Mouse (Mus musculus) lung, adult 2 months (tissue): Measurements from ENCODE around the gene Pgbd5.

ENCODE experiments used
- CTCF ChIP-seq: fragments of 200-500 bp; IDR thresholded peaks from 2 replicates; pipeline ENCODE4 v1.5.1; 2011; ENCODE audit warnings: mild to moderate bottlenecking, low read length, control low read depth; ENCODE audit not compliant: insufficient read depth
- POLR2A ChIP-seq: fragments of 200-500 bp; IDR thresholded peaks from 2 replicates; pipeline ENCODE4 v1.6.1; 2011; ENCODE audit warnings: low read depth, mild to moderate bottlenecking, control low read depth, low read length, borderline replicate concordance; ENCODE audit errors: extremely low read depth

DNA sequence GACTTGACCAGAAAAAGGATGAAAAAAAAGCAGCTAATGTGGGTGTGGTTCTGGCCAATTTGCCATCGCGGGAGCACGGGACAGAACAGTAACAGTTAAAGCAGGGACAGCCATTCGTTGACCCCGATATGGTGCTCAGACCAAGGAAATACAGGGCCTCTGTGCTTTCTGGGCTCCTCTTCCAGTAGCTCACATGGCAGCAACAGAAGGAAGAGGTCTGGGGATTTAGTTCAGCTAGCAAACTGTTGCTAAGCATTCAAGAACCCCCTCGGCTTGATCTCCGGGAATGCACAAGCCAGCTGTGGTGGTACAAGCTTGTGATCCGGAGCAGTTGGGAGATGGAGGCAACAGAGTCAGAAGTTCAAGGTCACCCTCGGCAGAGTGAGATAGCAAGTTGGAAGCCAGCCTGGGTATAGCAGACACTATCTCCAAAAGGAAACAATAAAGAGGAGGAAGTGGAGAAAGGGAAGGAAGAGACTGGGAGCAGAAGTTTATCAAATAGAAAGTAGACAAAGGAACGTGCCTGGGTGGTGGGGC, 3.7 kb downstream of the Pgbd5 start:
- TF ChIP-seq CTCF: no peak
- no peak for TF ChIP-seq POLR2A
